Mouse (Mus musculus) lung, embryonic 14.5 days (tissue): Measurements from ENCODE around the gene Med10. TPM values are rescaled to one million over a fixed set of nuclear protein-coding genes. Genes with fewer than 3 reads are reported as not detected.
A peak's percentile ranks its signal among the peaks of the same experiment; 100 is the strongest.

ENCODE experiments used
- ATAC-seq: fragments of 200-750 bp; cut with Nextera tagmentation; 2 replicates; pipeline ENCODE4 v1.8.0; 2017; ENCODE audit warnings: mild to moderate bottlenecking, moderate TSS enrichment, moderate library complexity; ENCODE audit not compliant: insufficient read depth
- DNase-seq: peaks from one replicate; pipeline ENCODE4 v3.0.0-alpha.2; 2015
- H3K27ac ChIP-seq: fragments of 300-500 bp; sonication (generic); 2 replicates; pipeline ENCODE4 v1.5.1; 2014; ENCODE audit warnings: low read depth, mild to moderate bottlenecking, moderate library complexity
- H3K27me3 ChIP-seq: fragments of 300-500 bp; sonication (generic); 2 replicates; pipeline ENCODE4 v1.6.1; 2014; ENCODE audit warnings: low read length, control low read depth; ENCODE audit not compliant: insufficient read depth
- H3K36me3 ChIP-seq: fragments of 300-500 bp; sonication (generic); 2 replicates; pipeline ENCODE4 v1.6.1; 2014; ENCODE audit warnings: control low read depth; ENCODE audit not compliant: insufficient read depth
- H3K4me1 ChIP-seq: fragments of 300-500 bp; sonication (generic); 2 replicates; pipeline ENCODE4 v1.6.1; 2014; ENCODE audit warnings: antibody characterized with exemption, control low read depth; ENCODE audit not compliant: insufficient read depth
- H3K4me2 ChIP-seq: fragments of 300-500 bp; sonication (generic); 2 replicates; pipeline ENCODE4 v1.6.1; 2014; ENCODE audit warnings: mild to moderate bottlenecking
- H3K4me3 ChIP-seq: fragments of 300-500 bp; sonication (generic); 2 replicates; pipeline ENCODE4 v1.5.1; 2014; ENCODE audit warnings: low read depth, low read length
- H3K9ac ChIP-seq: fragments of 300-500 bp; sonication (generic); 2 replicates; pipeline ENCODE4 v1.6.1; 2014
- H3K9me3 ChIP-seq: fragments of 300-500 bp; sonication (generic); 2 replicates; pipeline ENCODE4 v1.6.1; 2016; ENCODE audit warnings: low read depth, low read length, control low read depth
- CTCF ChIP-seq: IDR thresholded peaks from 2 replicates; pipeline ENCODE4 v1.5.1; 2016; ENCODE audit warnings: antibody characterized with exemption, low read depth
- WGBS: fragments of 180-500 bp; shearing (Covaris S2); extraction: QIAGEN DNeasy Blood & Tissue Kit; methylation state at CpG from one replicate; pipeline ENCODE4 v1.1.7; 2014; 5-methylcytosine and 5-hydroxymethylcytosine counted together
- polyA plus RNA-seq: library from polyadenylated mRNA; unstranded; fragments of >200 nt; fragmentation: Nextera tagmentation; extraction: Ambion mirVana; gene quantifications from 2 replicates; pipeline ENCODE4 v1.2.1, GENCODE M21; 2014

Med10 gene
- polyA plus RNA-seq, 1 experiment from 2014 or later, result 143 TPM

DNA sequence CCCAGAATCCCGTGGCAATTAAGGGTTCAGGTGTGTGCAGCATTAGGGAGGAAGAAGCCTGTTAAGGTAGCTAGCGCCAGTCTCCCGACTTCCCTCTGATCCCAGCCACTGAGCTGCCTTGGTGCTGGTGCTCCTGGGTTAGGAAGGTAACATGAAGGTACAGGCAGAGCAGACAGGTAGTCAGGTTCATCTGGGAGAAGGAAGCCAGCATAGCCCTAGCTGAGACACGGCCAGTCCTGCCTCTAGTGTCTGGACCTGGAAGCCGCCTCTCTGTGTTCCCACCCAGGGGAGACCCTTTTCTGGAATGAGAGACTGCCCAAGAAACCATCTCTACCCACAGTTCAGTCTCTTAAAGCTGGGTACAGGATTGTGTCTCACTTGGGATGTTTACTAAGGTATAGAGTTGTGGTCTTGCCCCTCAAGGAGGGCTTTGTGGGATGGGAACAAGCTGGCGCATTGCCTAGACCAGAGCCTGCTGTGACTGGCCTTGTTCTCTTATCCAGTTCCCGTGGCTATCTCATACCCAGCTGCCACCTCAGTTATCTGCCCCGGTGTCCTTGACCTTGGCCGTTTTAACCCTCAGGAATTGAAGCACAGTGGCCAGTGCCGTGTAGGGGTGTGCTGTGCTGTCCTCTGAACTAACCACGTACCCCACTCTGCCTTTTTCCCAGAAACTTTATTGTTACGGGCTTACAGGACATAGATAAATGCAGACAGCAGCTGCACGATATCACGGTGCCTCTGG is 8.9 kb downstream of the Med10 start:
- Histone ChIP-seq H3K4me2 (peak overlapping the region; percentile 96), H3K4me1 (peaks cover 8% of the 10 kb centered on the region), H3K27me3 (no peaks in the 10 kb centered on the region), H3K9ac (peak overlapping the region; percentile 76), H3K9me3 (no peaks in the 10 kb centered on the region), H3K36me3 (peaks cover 40% of the 10 kb centered on the region), H3K4me3 (peak overlapping the region; percentile 94), H3K27ac (no peak overlapping the region)
- no peak for DNase-seq
- no peak for ATAC-seq
- TF ChIP-seq CTCF, result no peak
- 83% methylated on average over 14 of the region's 14 CpGs for whole genome bisulfite sequencing

DNA sequence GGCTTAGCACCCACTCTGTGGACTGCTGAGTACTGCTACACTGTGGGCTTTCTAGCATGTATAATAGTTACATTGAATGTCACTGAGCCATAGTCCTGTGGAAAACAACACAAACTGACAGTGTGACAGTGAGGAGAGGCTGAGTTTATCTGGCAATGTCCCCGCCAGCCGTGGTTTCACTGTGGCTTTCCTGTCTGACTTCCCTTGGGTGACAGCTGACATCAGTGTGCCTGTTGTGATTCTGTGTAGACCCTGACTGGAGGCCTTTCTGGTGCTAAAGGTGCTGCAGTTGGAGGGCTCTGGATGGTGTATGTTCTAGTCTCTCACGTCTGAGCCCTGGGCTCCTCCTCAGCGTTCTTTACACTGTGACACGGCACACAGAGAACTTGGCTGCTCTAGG is 11.7 kb downstream of the Med10 start:
- peaks cover 50% of the 10 kb centered on the region for H3K36me3 ChIP-seq
- ATAC-seq (no peak), DNase-seq (no peak)
- 86% methylated on average over 5 of the region's 5 CpGs for WGBS
- no peak overlapping the region for H3K4me2 ChIP-seq
- no peaks in the 10 kb centered on the region for H3K27me3 ChIP-seq
- H3K9me3 ChIP-seq, result no peaks in the 10 kb centered on the region
- TF ChIP-seq CTCF, result no peak
- H3K4me3 ChIP-seq, result no peak overlapping the region
- H3K9ac ChIP-seq, result no peak overlapping the region
- no peak overlapping the region for H3K27ac ChIP-seq
- H3K4me1 ChIP-seq, result peaks cover 8% of the 10 kb centered on the region

DNA sequence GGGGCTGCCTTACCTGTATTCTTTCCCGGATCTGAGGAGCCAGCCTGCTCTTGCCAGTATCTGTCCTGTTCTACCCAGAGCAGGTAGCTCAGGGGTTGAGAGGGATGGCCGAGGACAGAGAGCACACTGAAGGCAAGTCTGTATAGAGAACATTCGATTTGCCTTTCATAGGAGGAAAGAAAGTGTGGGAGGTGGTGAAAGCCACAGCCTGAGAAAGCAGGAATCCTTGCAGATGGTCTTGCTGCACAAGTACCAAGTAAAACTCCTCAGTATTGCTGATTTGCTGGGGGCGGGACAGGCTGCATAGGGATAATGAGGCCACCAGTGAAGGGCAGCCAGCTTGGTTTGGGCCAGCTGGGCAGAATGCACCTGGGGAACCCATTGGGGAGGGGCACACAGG is 16.1 kb downstream of the Med10 start:
- TF ChIP-seq CTCF, result no peak
- Histone ChIP-seq H3K4me1 (no peaks in the 10 kb centered on the region), H3K9ac (no peak overlapping the region), H3K4me3 (no peak overlapping the region), H3K4me2 (no peak overlapping the region), H3K27ac (no peak overlapping the region), H3K27me3 (no peaks in the 10 kb centered on the region), H3K9me3 (no peaks in the 10 kb centered on the region), H3K36me3 (peaks cover 37% of the 10 kb centered on the region)
- DNase-seq (no peak), ATAC-seq (no peak)
- WGBS, result 90% methylated on average over 4 of the region's 4 CpGs

DNA sequence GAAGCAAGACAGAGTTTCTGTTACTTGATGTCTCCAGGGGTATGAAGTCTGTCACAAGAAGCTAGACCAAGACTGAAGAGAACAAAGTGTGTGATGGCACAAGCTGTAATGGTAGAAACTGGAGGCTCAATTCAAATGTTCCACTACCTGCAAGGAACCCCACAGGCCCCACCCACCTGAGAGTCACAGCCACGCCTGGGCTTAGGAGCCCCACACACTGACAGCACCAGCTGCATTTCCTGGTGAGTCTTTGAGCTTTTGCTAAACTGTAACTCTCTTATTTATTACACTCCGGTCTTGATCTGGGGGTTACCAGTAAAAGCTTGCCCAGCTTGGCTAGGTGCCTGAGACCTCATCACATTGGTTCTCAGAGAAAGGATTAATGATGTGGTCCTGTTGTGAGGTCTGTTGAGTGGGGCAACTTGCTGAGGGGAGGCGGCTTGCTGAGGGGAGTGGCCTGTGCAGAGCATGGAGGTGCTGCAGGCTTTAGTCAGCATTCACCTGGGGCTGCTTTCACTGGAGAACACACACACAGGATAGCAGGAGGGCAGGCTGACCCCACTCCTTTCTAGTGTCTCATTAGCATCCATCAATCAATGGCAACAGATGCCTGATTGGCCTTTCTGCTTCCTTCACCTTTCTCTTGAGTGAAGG is 19.1 kb downstream of the Med10 start:
- 44% methylated on average over 3 of the region's 3 CpGs for WGBS
- no peak for DNase-seq
- no peak overlapping the region for H3K27ac ChIP-seq
- no peak for ATAC-seq
- TF ChIP-seq CTCF, result no peak
- H3K9ac ChIP-seq, result no peak overlapping the region
- H3K4me2 ChIP-seq, result no peak overlapping the region
- peaks cover 8% of the 10 kb centered on the region for H3K36me3 ChIP-seq
- no peaks in the 10 kb centered on the region for H3K4me1 ChIP-seq
- no peak overlapping the region for H3K4me3 ChIP-seq
- H3K9me3 ChIP-seq, result no peaks in the 10 kb centered on the region
- H3K27me3 ChIP-seq, result no peaks in the 10 kb centered on the region

DNA sequence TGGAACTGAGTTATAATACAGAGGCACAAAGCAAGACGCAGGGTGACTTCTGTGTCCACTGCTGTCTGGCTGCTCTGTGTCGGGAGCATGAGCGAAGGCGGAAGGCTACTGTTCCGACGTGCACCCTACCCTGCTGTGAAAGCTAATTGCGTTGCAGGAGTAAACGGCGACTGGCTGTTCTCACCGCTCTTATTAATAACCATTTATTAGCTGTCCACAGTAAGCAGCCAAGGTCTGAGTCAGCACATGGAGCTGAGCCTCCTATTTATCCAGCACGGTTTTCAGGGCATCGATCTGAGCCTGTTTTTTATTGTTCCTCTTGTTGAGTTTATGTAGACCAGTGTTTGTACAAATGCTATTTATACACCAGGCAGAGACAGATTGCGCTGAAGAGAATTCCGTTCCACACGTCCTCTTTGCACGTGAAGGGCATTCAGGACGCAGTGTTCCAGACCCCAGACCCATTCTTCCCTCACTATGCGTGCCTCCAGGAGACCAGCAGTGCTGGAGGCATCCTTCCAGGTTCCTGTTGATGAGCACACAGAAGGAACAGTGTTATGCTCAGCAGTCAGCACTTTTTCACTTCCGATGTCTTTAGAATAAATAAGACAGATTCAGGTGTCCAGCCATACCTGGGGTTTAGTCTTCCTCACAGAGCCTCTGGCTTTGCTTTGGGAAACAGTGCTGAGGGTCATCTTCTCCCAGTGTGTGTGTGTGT is 21.9 kb downstream of the Med10 start:
- DNase-seq (no peak), ATAC-seq (no peak)
- H3K4me1 ChIP-seq, result no peaks in the 10 kb centered on the region
- no peak overlapping the region for H3K27ac ChIP-seq
- H3K9me3 ChIP-seq, result no peaks in the 10 kb centered on the region
- WGBS, result 70% methylated on average over 19 of the region's 19 CpGs
- H3K4me2 ChIP-seq, result no peak overlapping the region
- H3K36me3 ChIP-seq, result no peaks in the 10 kb centered on the region
- H3K9ac ChIP-seq, result no peak overlapping the region
- H3K4me3 ChIP-seq, result no peak overlapping the region
- no peaks in the 10 kb centered on the region for H3K27me3 ChIP-seq
- TF ChIP-seq CTCF, result no peak

DNA sequence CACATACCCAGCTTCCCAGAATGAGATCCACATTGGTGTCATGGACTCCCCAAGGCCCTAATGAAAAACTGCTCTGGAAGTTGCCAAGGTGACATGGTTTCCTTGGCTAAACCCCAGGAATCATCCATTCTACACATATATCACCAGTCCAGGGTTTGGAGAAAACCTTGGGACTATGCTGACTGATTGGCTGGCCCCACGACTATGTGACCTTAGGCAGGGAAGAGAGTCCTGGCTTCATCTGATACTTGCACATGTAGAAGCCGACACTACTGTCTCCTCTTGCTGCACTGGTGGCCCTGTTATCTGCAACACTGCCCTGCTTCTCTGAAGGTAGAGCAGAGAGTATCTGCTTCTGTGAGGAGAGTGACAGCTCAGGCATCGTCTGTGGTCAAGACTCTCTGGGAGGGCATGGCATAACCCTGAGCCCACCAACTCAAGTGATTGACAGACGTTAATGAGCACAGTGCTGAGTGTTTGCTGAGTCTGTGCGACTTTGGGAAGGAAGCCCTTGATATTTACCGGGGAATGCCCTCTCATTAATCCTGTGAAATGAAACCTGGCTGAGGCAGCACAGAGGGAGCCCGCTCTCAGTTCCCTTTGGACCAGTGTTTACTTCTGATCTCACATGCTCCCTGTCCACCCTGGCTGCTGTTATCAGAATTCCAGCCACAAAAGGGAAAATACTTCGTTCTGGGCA is 23.4 kb downstream of the Med10 start:
- Histone ChIP-seq H3K36me3 (no peaks in the 10 kb centered on the region), H3K27ac (no peak overlapping the region), H3K9ac (no peak overlapping the region), H3K4me3 (no peak overlapping the region), H3K4me1 (no peaks in the 10 kb centered on the region), H3K9me3 (no peaks in the 10 kb centered on the region), H3K4me2 (no peak overlapping the region), H3K27me3 (no peaks in the 10 kb centered on the region)
- ATAC-seq, result no peak
- 14% methylated on average over 8 of the region's 8 CpGs for WGBS
- no peak for DNase-seq
- TF ChIP-seq CTCF, result no peak
